Mouse (Mus musculus): ENCODE results near the gene Ppp1r9b. TPM values are rescaled to one million over a fixed set of nuclear protein-coding genes. Genes with fewer than 3 reads are reported as not detected.
"Not testable (repeated sequence)": the region's sequence is repeated elsewhere in the genome, so short reads cannot be mapped to it uniquely, and the experiment has no call there.

The Ppp1r9b gene
- total RNA-seq, 2 experiments from 2014 or later: 46.3 to 50.8 TPM

DNA sequence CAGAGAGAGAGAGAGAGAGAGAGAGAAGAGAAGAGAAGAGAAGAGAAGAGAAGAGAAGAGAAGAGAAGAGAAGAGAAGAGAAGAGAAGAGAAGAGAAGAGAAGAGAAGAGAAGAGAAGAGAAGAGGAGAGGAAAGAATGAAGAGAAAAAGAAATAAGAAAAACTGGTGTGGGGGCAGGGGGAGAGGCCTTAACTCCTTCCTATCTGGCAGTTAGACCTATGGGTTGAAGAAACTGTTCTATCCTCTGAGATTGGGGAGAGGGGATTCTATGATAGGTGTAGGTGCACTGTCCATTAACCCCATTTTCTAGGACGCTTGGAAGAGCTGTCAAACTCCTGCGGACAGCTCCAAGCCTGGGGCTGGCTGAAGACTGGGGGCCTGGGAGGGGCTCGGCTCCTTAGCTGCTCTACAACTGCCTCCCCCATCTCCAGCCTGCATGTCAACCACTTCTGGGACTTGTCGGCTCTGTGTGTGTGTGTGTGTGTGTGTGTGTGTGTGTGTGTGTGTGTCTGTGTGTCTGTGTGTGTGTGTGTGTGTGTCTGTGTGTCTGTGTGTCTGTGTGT is 20.1 kb downstream of the Ppp1r9b start:
- DNase-seq: not testable (repeated sequence)

DNA sequence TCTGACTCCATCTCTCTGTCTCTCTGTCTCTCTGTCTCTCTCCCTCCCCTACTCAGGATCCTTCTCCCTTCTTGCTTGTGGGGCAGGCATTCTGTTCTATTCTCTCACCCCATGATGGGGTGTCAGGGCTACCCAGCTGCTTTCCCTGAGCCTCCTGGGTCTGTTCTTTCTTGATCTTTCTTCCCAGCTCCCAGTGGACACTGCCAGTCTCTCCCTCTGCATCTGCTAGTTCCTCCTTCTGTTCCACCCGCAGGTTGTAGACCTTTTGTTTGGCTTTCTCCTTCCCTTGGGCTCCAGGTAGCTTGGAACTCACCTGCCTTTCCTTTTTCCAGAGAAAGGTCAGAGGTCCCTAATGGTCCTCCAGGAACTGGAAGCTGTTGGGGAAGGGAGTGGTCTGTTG is 20.6 kb downstream of the Ppp1r9b start:
- no peak for DNase-seq

More for the DNA sequence above, 20.1 kb downstream of the Ppp1r9b start:
- intact Hi-C loops (cut with DNase I): not testable (repeated sequence)

GRCm38 (mm10) chr11:95012075-95012474 is 21.2 kb downstream of the Ppp1r9b start:
- intact Hi-C loops (cut with DNase I): loop anchor here (2.0 kb wide), 1 partner anchor 27 kb away; no protein-coding TSS in a partner anchor
- DNase-seq: no peak

More for the DNA sequence above, 20.6 kb downstream of the Ppp1r9b start:
- intact Hi-C loops (cut with DNase I): no loop called here

DNA sequence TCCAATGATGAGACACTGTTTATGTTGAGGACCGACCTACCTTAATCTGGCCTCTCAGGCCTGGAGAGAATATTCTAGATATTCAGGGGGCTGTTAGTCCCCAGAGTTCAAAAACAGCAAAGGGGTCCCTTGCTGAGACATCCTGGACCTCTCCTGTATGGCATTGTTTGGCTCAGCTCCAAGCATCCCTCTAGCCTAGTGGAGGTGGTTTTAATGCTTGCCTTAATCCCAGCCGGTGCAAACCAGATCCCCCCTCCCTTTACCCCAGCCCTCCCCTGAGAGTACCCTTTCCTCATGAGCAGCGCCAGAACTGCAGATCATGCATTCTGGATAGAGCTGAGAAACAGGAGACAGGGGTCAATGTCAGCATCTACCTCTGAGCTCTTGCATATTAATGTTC is 21.7 kb downstream of the Ppp1r9b start:
- DNase-seq: no peak
- intact Hi-C loops (cut with DNase I): loop anchor here (2.0 kb wide), 1 partner anchor 26 kb away; no protein-coding TSS in a partner anchor

DNA sequence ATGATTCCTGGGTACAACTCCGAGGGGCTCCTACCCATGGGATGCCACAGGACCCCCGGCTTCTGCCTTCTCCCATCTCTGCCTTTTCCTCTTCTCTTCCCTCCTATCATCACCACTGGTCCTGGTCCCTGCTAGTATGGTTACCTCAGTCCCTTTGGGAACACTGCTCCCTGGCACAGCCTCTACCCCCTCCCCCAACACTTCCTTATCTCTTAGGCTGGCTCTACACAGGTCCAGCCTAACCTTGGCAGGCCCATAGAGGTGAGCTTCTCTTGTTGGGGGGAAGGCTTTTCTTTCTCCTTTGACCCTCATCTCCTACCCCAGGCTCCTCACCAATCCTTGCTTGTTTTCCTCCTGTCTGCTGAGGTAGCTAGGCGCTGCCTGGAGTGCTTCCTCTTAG is 24.6 kb downstream of the Ppp1r9b start:
- intact Hi-C loops (cut with DNase I): no loop called here
- DNase-seq: no peak

DNA sequence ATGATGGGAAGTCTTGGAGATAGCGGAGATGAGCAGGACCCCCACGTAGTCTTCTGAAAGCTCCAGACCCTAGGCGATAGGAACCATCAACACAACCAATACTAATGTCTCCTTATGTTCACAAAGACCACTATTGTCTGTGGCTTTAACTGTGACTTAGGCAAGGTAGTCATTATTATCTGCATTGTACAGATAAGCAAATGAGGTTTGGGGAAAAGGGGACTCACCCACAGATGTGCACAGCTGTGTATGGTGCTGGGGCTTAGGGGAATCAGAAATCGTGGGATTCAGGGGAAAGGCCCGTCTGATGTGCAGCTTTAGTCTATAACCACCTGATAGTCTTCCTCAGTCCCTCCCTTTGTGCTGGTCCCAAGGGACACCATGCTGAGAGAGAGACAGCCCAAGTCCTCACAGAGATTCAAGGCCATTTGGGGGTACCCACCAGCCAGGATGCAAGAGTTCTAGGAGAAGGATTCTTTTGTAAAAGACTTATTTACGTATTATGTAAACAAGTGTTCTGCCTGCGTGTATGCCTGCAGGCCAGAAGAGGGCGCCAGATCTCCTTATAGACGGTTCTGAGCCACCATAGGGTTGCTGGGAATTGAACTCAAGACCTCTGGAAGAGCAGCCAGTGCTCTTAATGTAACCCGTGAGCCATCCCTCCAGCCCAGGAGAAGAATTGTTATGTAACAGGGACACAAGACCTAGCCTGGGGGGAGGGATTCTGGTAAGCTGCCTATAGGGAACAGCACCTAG is 31.6 kb downstream of the Ppp1r9b start:
- DNase-seq: no peak
- intact Hi-C loops (cut with DNase I): no loop called here

GRCm38 (mm10) chr11:95023481-95023880 is 32.6 kb downstream of the Ppp1r9b start:
- DNase-seq: no peak
- intact Hi-C loops (cut with DNase I): no loop called here

GRCm38 (mm10) chr11:95024439-95025184 is 33.8 kb downstream of the Ppp1r9b start:
- intact Hi-C loops (cut with DNase I): no loop called here

GRCm38 (mm10) chr11:95025227-95026012 is 34.6 kb downstream of the Ppp1r9b start:
- intact Hi-C loops (cut with DNase I): no loop called here
- DNase-seq: no peak

More at GRCm38 (mm10) chr11:95024439-95025184, 33.8 kb downstream of the Ppp1r9b start:
- no peak for DNase-seq

DNA sequence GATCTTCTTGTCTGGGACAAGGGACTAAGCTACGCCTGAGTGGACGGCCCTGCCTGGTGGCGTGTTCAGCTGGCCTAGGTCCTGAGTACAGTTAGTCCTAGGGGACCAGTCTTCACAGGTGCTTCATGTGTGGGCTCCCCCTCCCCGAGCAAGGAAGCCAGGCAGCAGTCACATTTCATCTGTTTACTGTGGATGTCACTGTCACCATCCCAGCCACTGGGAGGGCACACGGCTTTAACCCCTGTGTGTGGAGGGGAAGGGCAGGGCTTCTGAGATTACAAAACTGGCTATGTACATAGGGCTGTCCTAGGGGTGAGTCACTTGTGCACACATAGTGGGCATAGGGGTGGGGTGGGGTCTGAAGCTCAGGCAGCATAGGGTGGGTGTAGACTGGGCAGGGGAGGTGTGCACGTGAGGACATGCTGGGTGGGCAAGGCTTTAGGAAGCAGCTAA is 35.3 kb downstream of the Ppp1r9b start:
- DNase-seq: no peak
- intact Hi-C loops (cut with DNase I): no loop called here

GRCm38 (mm10) chr11:95026849-95027248 is 36.0 kb downstream of the Ppp1r9b start:
- DNase-seq: no peak
- intact Hi-C loops (cut with DNase I): no loop called here

GRCm38 (mm10) chr11:95027850-95028470 is 37.1 kb downstream of the Ppp1r9b start:
- no peak for DNase-seq
- intact Hi-C loops (cut with DNase I): no loop called here

DNA sequence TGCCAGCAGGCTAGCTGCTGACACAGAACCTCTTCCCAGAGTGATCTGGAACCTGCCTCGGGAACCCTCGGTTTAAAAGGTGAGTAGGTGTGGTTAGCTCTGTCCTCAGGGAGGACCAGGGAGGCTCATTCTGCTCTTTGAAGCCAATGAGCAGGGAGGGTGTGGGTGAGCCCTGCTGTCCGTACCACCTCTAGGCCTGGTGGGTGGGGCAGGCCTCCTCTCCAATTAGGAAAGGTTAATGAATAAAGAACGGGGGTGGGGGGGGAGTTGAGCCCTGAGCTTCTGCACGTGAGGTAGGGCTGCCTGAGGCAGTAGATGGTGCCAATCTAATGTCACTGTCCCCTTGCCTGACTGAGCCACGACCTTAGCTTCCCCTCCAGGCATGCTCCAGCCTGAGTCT is 42.1 kb downstream of the Ppp1r9b start:
- intact Hi-C loops (cut with DNase I): no loop called here

GRCm38 (mm10) chr11:95033617-95034016 is 42.8 kb downstream of the Ppp1r9b start:
- intact Hi-C loops (cut with DNase I): no loop called here
- no peak for DNase-seq

More for the DNA sequence above, 42.1 kb downstream of the Ppp1r9b start:
- no peak for DNase-seq

- DNase-seq: no peak
- intact Hi-C loops (cut with DNase I): no loop called here
These were observed 44.1 kb downstream of the Ppp1r9b start for GRCm38 (mm10) chr11:95034902-95035301.

DNA sequence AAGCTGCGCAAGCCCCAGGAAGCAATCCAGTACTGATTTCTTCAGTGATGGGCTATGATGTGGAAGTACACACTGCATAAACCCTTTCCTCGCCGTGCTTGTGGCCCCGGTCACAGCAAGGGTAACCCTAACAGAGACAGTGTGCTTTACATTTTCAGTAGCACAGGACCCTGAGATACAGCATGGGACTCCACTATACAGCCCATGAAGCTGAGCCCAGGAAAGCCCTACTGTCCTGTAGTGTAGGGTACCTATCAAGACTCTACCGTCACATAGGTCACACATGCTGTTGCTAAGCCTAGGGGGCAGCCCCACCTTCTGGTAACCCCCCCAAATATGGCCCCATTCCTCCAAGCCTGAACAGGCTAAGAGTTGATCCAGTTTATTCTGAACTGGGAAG is 45.7 kb downstream of the Ppp1r9b start:
- DNase-seq: no peak
- intact Hi-C loops (cut with DNase I): no loop called here

DNA sequence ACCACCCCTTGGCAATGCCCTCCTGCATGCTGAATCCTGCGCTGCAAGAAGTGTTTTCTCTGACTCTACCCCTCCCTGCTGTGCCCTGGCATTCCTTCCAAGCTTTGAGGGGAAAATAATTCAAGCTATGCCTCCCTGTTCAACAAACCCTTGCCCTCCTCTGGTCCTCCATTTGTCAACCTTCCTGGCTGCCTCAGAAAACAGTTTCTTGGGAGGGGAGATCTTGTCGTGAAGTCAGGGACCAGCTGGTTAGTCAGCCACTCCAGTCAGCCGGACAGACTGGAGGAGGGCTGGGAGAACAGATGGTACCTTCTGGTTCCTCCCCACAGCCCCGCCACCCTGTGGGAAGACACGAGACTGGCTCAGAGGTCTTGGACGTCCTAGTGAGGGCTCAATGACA is 46.5 kb downstream of the Ppp1r9b start:
- no peak for DNase-seq
- intact Hi-C loops (cut with DNase I): no loop called here

GRCm38 (mm10) chr11:95038156-95038817 is 47.5 kb downstream of the Ppp1r9b start:
- intact Hi-C loops (cut with DNase I): loop anchor here (2.0 kb wide), 1 partner anchor 25 kb away; no protein-coding TSS in a partner anchor
- no peak for DNase-seq

All from heart, postnatal 36 days (tissue).